Mouse (Mus musculus): ENCODE data around the gene Stox1.
A peak's percentile ranks its signal among the peaks of the same experiment; 100 is the strongest.
"Not testable (repeated sequence)": the region's sequence is repeated elsewhere in the genome, so short reads cannot be mapped to it uniquely, and the experiment has no call there.

Stox1 gene

GRCm38 (mm10) chr10:62725771-62726687 lies at the start of gene Stox1:
Stox1 (minus strand) TSS chr10:62726128.
- DNase-seq = peak; percentile 53

GRCm38 (mm10) chr10:62750781-62751180 lies 24.9 kb upstream of the Stox1 start:
- DNase-seq = no peak

GRCm38 (mm10) chr10:62739961-62740737 lies 14.2 kb upstream of the Stox1 start:
- peak; percentile 5 for DNase-seq

GRCm38 (mm10) chr10:62736965-62737688 lies 11.2 kb upstream of the Stox1 start:
- no peak for DNase-seq

GRCm38 (mm10) chr10:62730826-62731225 lies 4.9 kb upstream of the Stox1 start:
- DNase-seq = no peak

- DNase-seq = peak; percentile 53
These were observed 992 bp downstream of the Stox1 start for GRCm38 (mm10) chr10:62724936-62725335.

- DNase-seq = no peak
These were observed 3.2 kb downstream of the Stox1 start for GRCm38 (mm10) chr10:62722701-62723100.

GRCm38 (mm10) chr10:62720574-62720973 lies 5.4 kb downstream of the Stox1 start:
- DNase-seq = not testable (repeated sequence)

- no peak for DNase-seq
These were observed 12.5 kb downstream of the Stox1 start for GRCm38 (mm10) chr10:62713457-62713856.

- DNase-seq = no peak
These were observed 22.3 kb downstream of the Stox1 start for GRCm38 (mm10) chr10:62703579-62703978.

GRCm38 (mm10) chr10:62702436-62702835 lies 23.5 kb downstream of the Stox1 start:
- no peak for DNase-seq

GRCm38 (mm10) chr10:62692771-62693170 lies 33.2 kb downstream of the Stox1 start:
- DNase-seq = no peak

- DNase-seq = no peak
These were observed 33.7 kb downstream of the Stox1 start for GRCm38 (mm10) chr10:62692244-62692643.

GRCm38 (mm10) chr10:62687032-62687674 lies 38.8 kb downstream of the Stox1 start:
- DNase-seq = no peak

- peak; percentile 60 for DNase-seq
These were observed 42.9 kb downstream of the Stox1 start for GRCm38 (mm10) chr10:62683043-62683442.

GRCm38 (mm10) chr10:62679833-62680232 lies 46.1 kb downstream of the Stox1 start:
- DNase-seq = no peak

- no peak for DNase-seq
These were observed 48.6 kb downstream of the Stox1 start for GRCm38 (mm10) chr10:62677329-62677728.

- DNase-seq = no peak
These were observed 49.7 kb downstream of the Stox1 start for GRCm38 (mm10) chr10:62676196-62676595.

- DNase-seq = no peak
These were observed 53.6 kb downstream of the Stox1 start for GRCm38 (mm10) chr10:62672359-62672758.

- DNase-seq = no peak
These were observed 56.7 kb downstream of the Stox1 start for GRCm38 (mm10) chr10:62669245-62669644.

GRCm38 (mm10) chr10:62668463-62668862 lies 57.5 kb downstream of the Stox1 start:
- no peak for DNase-seq

GRCm38 (mm10) chr10:62668043-62668442 lies 57.9 kb downstream of the Stox1 start:
- no peak for DNase-seq
